Mouse (Mus musculus) brain, embryonic 18.5 days (tissue): ENCODE results near the gene Rbm20.
"Not testable (repeated sequence)": the region's sequence is repeated elsewhere in the genome, so short reads cannot be mapped to it uniquely, and the experiment has no call there.

Source experiments
- DNase-seq: peaks from one replicate; pipeline ENCODE4 v3.0.0-alpha.2; 2012; ENCODE audit warnings: low read depth, low spot score

Gene Rbm20

GRCm38 (mm10) chr19:53791751-53792720 is 114.9 kb downstream of the Rbm20 start:
- no peak for DNase-seq

GRCm38 (mm10) chr19:53792976-53793897 is 116.1 kb downstream of the Rbm20 start:
- no peak for DNase-seq

- DNase-seq, result no peak
Observed at GRCm38 (mm10) chr19:53793994-53794890, 117.1 kb downstream of the Rbm20 start.

GRCm38 (mm10) chr19:53794996-53795395 is 117.9 kb downstream of the Rbm20 start:
- DNase-seq, result no peak

- no peak for DNase-seq
Observed at GRCm38 (mm10) chr19:53796020-53796419, 118.9 kb downstream of the Rbm20 start.

GRCm38 (mm10) chr19:53797770-53798169 is 120.7 kb downstream of the Rbm20 start:
- DNase-seq, result no peak

- DNase-seq, result no peak
Observed at GRCm38 (mm10) chr19:53799885-53800284, 122.8 kb downstream of the Rbm20 start.

- no peak for DNase-seq
Observed at GRCm38 (mm10) chr19:53800365-53800999, 123.4 kb downstream of the Rbm20 start.

GRCm38 (mm10) chr19:53801380-53801779 is 124.3 kb downstream of the Rbm20 start:
- no peak for DNase-seq

GRCm38 (mm10) chr19:53801789-53802683 is 124.9 kb downstream of the Rbm20 start:
- no peak for DNase-seq

- no peak for DNase-seq
Observed at GRCm38 (mm10) chr19:53803954-53804353, 126.8 kb downstream of the Rbm20 start.

GRCm38 (mm10) chr19:53805063-53805462 is 128.0 kb downstream of the Rbm20 start:
- no peak for DNase-seq

GRCm38 (mm10) chr19:53806126-53806525 is 129.0 kb downstream of the Rbm20 start:
- DNase-seq, result no peak

- DNase-seq, result not testable (repeated sequence)
Observed at GRCm38 (mm10) chr19:53806526-53807275, 129.6 kb downstream of the Rbm20 start.

GRCm38 (mm10) chr19:53807276-53807801 is 130.2 kb downstream of the Rbm20 start:
- no peak for DNase-seq

- DNase-seq, result no peak
Observed at GRCm38 (mm10) chr19:53808041-53808777, 131.1 kb downstream of the Rbm20 start.

GRCm38 (mm10) chr19:53809185-53809861 is 132.2 kb downstream of the Rbm20 start:
- no peak for DNase-seq
